ENCODE assay signal across 12 mouse cellular contexts in genomic region chr1:181539846-181540769, GRCm38 (mm10). TPM values are rescaled to one million over a fixed set of nuclear protein-coding genes. Genes with fewer than 3 reads are reported as not detected.
DNase-seq lines count a peak whose midpoint lies in the region; ATAC-seq lines count a peak whose summit lies in the region.
"Had no signal": no experiment of that assay in that cellular context is flagged by ENCODE, and none has a peak within 500 bp of the region (broad histone marks: within the 10 kb centered on the region; RNA-seq: fewer than 3 reads in every experiment).

No protein-coding gene starts in this region.

- peak; percentile 44 for DNase-seq in 416B (ENCODE audit: low read depth)
- peak; percentile 15 for DNase-seq in ZHBTc4 (ENCODE audit: low read depth, low spot score)
- peak; percentile 63 for DNase-seq in lung, postnatal 36 days
- DNase-seq in urinary bladder, adult 2 months (ENCODE audit: low spot score), result no peak
- DNase-seq in B cell, adult 2 months, result no peak
- DNase-seq: heart, postnatal 36 days had no signal

- peaks cover 25% of the 10 kb centered on the region for H3K4me1 ChIP-seq in kidney, embryonic 16.5 days (ENCODE audit: insufficient read depth, low read length)

- H3K27ac ChIP-seq in kidney, embryonic 16.5 days (ENCODE audit: low read length), result peak overlapping the region; percentile 78
- H3K27ac ChIP-seq: embryonic facial prominence, embryonic 13.5 days; limb, embryonic 13.5 days had no signal

- H3K27me3 ChIP-seq in kidney, embryonic 16.5 days (ENCODE audit: insufficient read depth, low read length), result no peaks in the 10 kb centered on the region

- H3K36me3 ChIP-seq in kidney, embryonic 16.5 days (ENCODE audit: insufficient read depth, low read length), result no peaks in the 10 kb centered on the region
- H3K36me3 ChIP-seq: embryonic facial prominence, embryonic 13.5 days; G1E; limb, embryonic 13.5 days had no signal

- H3K9ac ChIP-seq in kidney, embryonic 16.5 days (replicated peaks; ENCODE audit: low read length), result no peak overlapping the region
- H3K9ac ChIP-seq: embryonic facial prominence, embryonic 13.5 days; limb, embryonic 13.5 days had no signal

- H3K4me2 ChIP-seq in kidney, embryonic 16.5 days (replicated peaks; ENCODE audit: low read depth, low read length), result peak overlapping the region; percentile 25
- H3K4me2 ChIP-seq: embryonic facial prominence, embryonic 13.5 days; limb, embryonic 13.5 days had no signal

- no peaks in the 10 kb centered on the region for H3K9me3 ChIP-seq in kidney, embryonic 16.5 days (ENCODE audit: low read length)
- H3K9me3 ChIP-seq: embryonic facial prominence, embryonic 13.5 days; G1E; limb, embryonic 13.5 days had no signal

- 31% methylated on average over 22 of the region's 22 CpGs for WGBS in kidney, embryonic 16.5 days

- H3K4me3 ChIP-seq in kidney, embryonic 16.5 days (ENCODE audit: low read length), result no peak overlapping the region
- H3K4me3 ChIP-seq: embryonic facial prominence, embryonic 13.5 days; limb, embryonic 13.5 days; myocyte had no signal

- peak; percentile 87 for ATAC-seq in kidney, embryonic 16.5 days (ENCODE audit: low FRiP score, low TSS enrichment)
- ATAC-seq in cerebellum, adult (ENCODE audit: insufficient number of reproducible peaks, low FRiP score, low TSS enrichment), result no peak

RNA-seq across cellular contexts. Expression of gene Ccdc121, which starts 28.9 kb away (rescaled TPM):
- 0.14 and 0.22 TPM in 2 replicates for polyA plus RNA-seq in kidney, embryonic 16.5 days (2015; fragmentation: Nextera tagmentation; extraction: Ambion mirVana)
- polyA plus RNA-seq in urinary bladder, adult 2 months (2012; rRNA removed), result not detected in 2 replicates
- polyA plus RNA-seq: embryonic facial prominence, embryonic 13.5 days; G1E; myocyte had no signal

RNA-seq across cellular contexts. Expression of gene Dnah14, which starts 36.3 kb away (rescaled TPM):
- 0.91 and 1.3 TPM in 2 replicates for polyA plus RNA-seq in kidney, embryonic 16.5 days (2015; fragmentation: Nextera tagmentation; extraction: Ambion mirVana)
- 0.19 and 0.52 TPM in 2 replicates for polyA plus RNA-seq in urinary bladder, adult 2 months (2012; rRNA removed)
- polyA plus RNA-seq: G1E had no signal

Comparison
In these comparisons a context has a peak if more than half of its experiments do, and no peak if none do; other contexts are left out.
1. DNase-seq: peak in 416B (single experiment), ZHBTc4 (single experiment) and lung, postnatal 36 days (single experiment); none in urinary bladder, adult 2 months (single experiment) and B cell, adult 2 months (0 of 2).